Mouse (Mus musculus): ENCODE data around the gene Coro1b.

Gene Coro1b

DNA sequence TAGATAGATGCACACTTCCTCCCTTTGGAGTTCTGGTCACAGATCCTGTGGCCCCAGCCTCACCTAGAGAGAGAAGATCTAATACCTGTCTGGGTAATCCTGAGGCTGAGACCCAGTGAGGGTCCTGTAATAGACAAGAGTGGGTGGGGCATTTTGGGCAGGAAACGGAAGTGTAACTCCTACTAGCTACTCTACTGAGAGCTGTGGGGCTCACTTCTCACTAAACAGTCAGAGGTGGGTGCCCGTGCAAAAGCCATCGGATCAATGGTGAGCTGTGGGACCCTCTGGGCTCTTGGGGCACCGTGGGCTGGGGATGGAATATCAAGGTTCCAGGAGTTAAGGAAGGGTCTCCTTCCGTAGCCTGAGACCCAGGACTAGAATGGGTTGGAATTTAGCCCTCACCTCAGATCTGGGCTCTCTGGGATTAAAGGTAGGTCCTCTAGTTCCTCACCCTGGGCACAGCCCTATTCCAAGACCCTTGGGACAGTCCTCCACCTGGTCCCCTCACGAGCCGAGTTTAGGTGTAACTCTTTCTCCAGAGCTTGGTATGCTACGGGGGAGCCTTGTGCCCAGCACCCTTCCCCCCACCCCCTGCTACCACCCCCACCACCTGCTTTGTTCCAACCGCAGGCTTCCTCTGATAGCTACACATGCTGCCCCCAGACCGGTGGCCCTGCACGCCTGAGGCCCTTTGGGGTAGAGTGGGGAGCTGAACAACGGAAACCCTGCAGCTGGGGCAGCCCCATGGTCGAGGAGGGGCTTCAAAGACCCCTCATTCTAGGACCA is 6.2 kb downstream of the Coro1b start:
- ChIA-PET POLR2A (interaction anchor here (0.6 to 4.1 kb wide), 25 partner anchors 8 to 208 kb away, joined by 3 to 20 read pairs (median 5); partner anchors contain the start of genes Rps6kb2 (in 3 of the 4), Aip (in 1 of the 4), Cdk2ap2 (in 1 of the 4) and Gpr152 (in 1 of the 4)), CTCF (interaction anchor here (0.5 to 1.5 kb wide), 8 partner anchors 15 to 181 kb away, joined by 3 to 11 read pairs (median 4); partner anchors contain the start of gene Ppp1ca (in 1 of the 4))

DNA sequence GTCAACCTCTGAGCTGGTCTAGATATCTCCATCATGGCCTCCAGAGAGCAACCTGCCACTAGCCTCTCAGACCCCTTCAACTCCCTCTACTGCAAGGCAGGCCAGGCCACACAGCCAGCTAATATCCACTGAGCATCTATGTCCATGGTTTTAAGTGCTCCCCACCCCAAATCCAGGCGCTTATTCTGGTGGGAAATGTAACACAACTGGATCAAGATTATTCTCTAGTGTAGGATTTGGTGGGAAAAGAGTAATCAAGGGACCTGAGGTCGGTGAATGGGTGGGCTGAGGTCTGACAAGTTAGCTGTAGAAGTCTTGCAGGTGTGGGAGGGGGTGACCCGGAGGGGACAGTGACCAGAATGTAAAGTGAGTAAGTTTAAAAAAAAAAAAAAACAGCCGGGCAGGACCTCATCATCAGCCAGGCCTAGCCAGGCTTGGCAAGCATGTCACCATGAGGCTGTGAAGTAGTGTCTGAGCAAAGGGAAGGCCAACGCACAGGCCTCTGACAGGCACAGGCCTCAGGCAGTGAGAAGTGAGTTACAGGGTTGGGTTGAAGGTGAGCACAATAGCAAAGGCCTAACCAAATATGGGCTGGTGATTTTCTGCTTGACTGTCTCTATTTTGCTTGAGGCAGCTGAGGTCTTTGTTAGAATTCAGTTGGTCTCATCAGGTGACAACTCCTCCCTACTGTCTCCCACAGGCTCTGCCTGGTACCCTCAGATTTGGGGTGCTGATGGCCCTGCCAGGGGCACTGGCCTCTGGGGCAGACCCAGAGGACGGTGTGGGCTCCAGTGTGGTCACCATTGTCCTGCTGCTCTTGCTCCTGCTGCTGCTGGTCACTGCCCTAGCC is 7.0 kb downstream of the Coro1b start:
- ChIA-PET POLR2A (interaction anchor here (0.6 to 4.1 kb wide), 26 partner anchors 8 to 209 kb away, joined by 3 to 20 read pairs (median 4); partner anchors contain the start of genes Cdk2ap2 (in 2 of the 4), Rps6kb2 (in 2 of the 4), Aip (in 1 of the 4) and Gpr152 (in 1 of the 4)), CTCF (interaction anchor here in 3 of 4 experiments (0.5 to 1.5 kb wide), 6 partner anchors 14 to 182 kb away, joined by 3 to 6 read pairs (median 4); partner anchors contain the start of gene Ppp1ca (in 1 of the 3))

DNA sequence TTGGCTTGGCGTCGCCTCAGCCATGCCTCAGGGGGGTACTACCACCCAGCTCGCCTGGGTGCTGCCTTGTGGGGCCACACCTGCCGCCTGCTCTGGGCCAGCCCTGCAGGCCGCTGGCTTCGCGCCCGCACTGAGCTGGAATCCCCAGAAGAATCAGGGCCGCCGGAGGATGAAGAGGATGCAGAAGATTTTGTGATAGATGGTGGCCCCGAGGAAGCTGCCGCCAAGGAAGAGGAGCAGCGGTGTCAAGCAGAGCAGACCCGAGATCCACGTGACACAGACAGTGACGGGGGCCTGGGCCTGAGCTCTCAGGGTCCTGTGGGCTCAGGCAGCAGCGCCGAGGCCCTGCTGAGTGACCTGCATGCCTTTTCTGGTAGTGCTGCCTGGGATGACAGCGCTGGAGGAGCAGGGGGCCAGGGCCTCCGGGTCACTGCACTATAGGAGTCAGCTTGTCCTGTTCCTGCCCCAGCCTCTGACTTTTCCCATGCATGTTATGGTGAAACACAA is 7.7 kb downstream of the Coro1b start:
- POLR2A ChIA-PET, result interaction anchor here in 3 of 4 experiments (0.6 to 4.1 kb wide), 16 partner anchors 7 to 59 kb away, joined by 3 to 17 read pairs (median 6); partner anchors contain the start of genes Rad9a (in 2 of the 3), Aip (in 1 of the 3), Cdk2ap2 (in 1 of the 3) and Ppp1ca (in 1 of the 3)

DNA sequence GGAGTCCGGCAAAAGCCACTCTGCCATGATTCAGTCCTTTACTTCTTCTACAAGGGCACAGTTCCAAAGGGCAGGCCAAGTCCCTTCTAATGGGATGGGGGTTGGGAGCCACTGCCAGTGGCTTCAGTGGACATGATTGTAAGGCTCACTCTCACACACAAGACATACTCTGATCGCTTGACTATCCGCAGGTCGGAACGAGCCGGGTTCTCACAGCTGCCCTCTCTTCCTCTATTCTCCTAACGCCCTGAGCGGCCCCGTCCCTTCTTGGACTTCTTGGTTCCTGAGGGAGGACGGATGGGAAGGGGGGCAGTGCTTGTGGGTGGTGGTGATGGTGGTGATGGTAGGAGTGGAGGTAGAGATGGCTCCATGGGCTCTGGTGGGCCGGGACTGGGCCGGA is 8.4 kb downstream of the Coro1b start:
- ChIA-PET CTCF (interaction anchor here in 2 of 4 experiments (1.1 to 1.2 kb wide), 2 partner anchors 13 kb away, joined by 3 read pairs; no protein-coding TSS in a partner anchor), POLR2A (interaction anchor here in 3 of 4 experiments (0.5 to 4.1 kb wide), 16 partner anchors 6 to 60 kb away, joined by 3 to 17 read pairs (median 6); partner anchors contain the start of genes Ppp1ca (in 2 of the 3), Rad9a (in 2 of the 3), Aip (in 1 of the 3) and Cdk2ap2 (in 1 of the 3))

More for the DNA sequence above, 7.7 kb downstream of the Coro1b start:
- CTCF ChIA-PET, result interaction anchor here in 2 of 4 experiments (1.1 to 1.2 kb wide), 3 partner anchors 13 to 14 kb away, joined by 3 to 4 read pairs (median 3); no protein-coding TSS in a partner anchor

DNA sequence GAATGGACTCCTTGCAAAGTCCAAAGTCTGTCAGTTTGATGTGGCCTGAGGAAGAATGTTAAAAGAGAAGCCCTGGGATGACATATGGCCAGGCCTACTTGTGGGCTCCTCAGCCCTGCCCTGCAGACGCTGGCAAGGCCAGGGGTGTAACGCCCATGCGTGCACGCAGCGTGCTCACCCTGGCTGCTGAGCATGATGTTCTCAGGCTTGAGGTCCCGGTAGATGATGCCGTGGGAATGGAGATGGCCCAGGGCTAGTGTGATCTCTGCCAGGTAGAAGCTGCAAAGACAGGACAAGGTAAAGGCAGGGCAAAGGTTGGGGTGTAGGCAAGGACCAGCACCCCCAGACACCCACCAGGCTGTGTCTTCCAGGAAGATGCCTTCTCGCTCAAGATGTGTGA is 10.6 kb downstream of the Coro1b start:
- POLR2A ChIA-PET, result interaction anchor here (0.5 to 1.6 kb wide), 7 partner anchors 8 to 104 kb away, joined by 3 to 4 read pairs (median 4); partner anchors contain the start of gene Rad9a (in 1 of the 4)

DNA sequence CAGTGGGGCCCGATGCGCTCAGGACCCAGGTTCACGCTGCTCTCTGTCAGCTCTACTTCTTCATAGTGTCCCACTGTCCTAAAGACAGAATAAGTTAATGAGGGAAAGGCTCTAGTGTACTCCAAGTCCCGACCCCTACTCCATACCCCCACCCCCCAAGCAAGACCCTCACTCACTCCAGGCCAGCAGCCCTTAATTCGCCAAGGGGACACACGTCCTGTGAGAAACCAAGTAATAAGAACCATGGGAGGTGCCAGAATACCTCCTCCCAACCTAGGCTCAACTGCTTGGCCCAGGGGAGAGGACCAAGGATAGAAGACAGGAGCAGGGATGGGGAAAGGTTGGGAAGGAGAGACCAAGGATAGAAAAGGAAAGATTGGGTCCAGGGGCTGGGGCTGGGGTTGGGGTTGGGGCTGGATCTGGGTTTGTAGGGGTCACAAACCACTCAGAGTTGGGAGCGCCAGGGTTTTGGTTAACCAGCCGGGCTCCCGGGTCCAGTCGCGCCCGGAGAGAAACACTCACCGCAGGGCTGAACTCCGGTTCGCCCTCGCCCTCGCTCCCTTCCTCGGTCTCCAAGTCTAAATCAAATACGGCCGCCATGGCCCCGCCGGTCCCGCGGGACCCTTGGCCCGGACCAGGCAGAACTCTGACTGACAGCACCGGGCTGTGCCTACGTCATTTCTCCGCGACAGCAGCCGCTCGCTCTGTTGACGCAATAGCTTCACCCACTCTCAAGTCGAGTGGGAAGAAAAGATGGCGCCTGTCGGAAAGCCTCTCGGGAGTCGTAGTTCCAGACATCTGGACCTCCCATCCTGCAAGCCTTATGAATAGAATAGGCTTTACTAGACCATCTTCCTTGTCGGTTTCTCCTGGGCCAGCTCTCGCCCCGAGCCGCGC is 14.5 kb downstream of the Coro1b start, which contains the start of gene Rps6kb2:
Gene Rps6kb2 (minus strand): TSS at position 709 of the 897 bp plus-strand sequence.
- POLR2A ChIA-PET, result interaction anchor here in 3 of 4 experiments (0.5 to 4.8 kb wide), 61 partner anchors 8 to 455 kb away, joined by 3 to 27 read pairs (median 4); partner anchors contain the start of genes Cdk2ap2 (in 3 of the 3), Ppp1ca (in 3 of the 3), Ptprcap (in 3 of the 3) and Aip (in 2 of the 3)
- CTCF ChIA-PET, result interaction anchor here in 2 of 4 experiments (0.6 to 1.9 kb wide), 8 partner anchors 8 to 200 kb away, joined by 3 to 7 read pairs (median 4); partner anchors contain the start of genes Ppp1ca (in 2 of the 2) and Ndufv1 (in 1 of the 2)

More for the DNA sequence above, 10.6 kb downstream of the Coro1b start:
- CTCF ChIA-PET, result interaction anchor here in 1 of 4 experiments (1.1 to 1.2 kb wide), 2 partner anchors 11 to 34 kb away, joined by 3 to 4 read pairs; partner anchors contain the start of gene Aip

DNA sequence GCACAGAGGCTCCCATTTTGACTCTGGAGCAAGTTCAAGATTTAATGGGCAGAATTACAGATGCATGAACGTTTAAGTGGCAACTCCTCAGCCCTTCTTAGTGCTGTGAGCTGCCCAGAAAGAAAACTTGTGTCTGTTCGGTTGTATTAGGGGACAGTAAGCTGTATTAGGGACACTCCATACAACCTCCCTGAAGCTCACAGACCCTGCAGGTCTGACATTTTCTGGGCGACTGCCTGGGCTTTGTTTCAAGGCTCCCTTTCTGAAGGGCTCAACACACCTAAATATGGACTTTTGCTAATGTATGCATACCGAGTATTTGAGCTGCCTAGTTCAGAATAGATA is 15.1 kb downstream of the Coro1b start:
- CTCF ChIA-PET, result interaction anchor here in 3 of 4 experiments (0.6 to 1.9 kb wide), 9 partner anchors 8 to 201 kb away, joined by 3 to 7 read pairs (median 4); partner anchors contain the start of genes Ppp1ca (in 2 of the 3) and Ndufv1 (in 1 of the 3)
- POLR2A ChIA-PET, result interaction anchor here in 3 of 4 experiments (0.5 to 4.8 kb wide), 56 partner anchors 9 to 456 kb away, joined by 3 to 27 read pairs (median 5); partner anchors contain the start of genes Ptprcap (in 3 of the 3), Aip (in 2 of the 3), Carns1 (in 2 of the 3) and Cdk2ap2 (in 2 of the 3)

DNA sequence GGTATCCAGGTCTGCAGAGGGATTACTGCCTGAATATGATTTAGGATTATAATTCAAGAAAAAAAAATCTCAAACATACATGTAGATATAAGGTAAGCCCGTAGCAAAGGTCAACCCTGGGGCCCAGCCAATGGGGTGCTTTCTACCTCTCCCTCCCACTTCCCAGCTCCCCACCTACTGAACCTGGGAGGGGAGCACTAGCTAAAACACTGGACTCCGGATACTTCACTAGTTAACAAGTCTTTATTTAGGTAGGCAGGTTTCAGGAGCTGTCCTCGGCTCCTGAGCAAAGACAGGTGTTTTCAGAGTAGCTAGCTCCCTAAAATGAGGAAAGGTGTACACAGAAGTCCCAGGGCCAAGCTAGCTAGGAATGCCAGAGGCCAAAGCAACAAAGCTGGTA is 15.7 kb downstream of the Coro1b start:
- POLR2A ChIA-PET, result interaction anchor here in 3 of 4 experiments (0.5 to 4.8 kb wide), 50 partner anchors 8 to 456 kb away, joined by 3 to 27 read pairs (median 6); partner anchors contain the start of genes Ptprcap (in 3 of the 3), Aip (in 2 of the 3), Carns1 (in 2 of the 3) and Cdk2ap2 (in 2 of the 3)
- CTCF ChIA-PET, result interaction anchor here in 3 of 4 experiments (0.7 to 1.9 kb wide), 4 partner anchors 28 to 151 kb away, joined by 3 to 7 read pairs (median 4); partner anchors contain the start of genes Ppp1ca (in 2 of the 3) and Ndufv1 (in 1 of the 3)

DNA sequence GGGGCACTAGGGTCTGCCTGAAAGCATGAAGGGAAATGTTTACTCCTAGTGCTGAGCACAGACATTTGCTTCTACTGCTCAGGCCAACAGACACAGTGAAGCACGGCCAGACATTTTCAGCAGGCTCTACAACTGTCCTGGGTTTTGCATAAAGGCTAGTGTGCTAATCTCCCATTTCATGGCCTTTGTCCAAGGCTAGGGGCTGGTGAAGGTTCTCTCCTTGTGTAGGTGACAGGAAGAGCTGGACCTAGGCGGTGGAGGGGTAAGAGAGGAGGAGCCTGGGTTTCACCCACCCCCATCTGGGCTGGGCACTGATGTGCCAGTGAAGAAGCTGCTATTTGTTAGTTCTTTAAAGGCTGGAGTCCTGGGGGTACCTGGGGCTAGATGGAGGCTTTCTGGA is 16.3 kb downstream of the Coro1b start:
- POLR2A ChIA-PET, result interaction anchor here in 3 of 4 experiments (0.6 to 4.8 kb wide), 25 partner anchors 8 to 397 kb away, joined by 3 to 27 read pairs (median 8); partner anchors contain the start of genes Ptprcap (in 3 of the 3), Ppp1ca (in 2 of the 3), Rad9a (in 2 of the 3) and AC109138.7 (in 1 of the 3)
- CTCF ChIA-PET, result interaction anchor here in 2 of 4 experiments (1.5 to 1.9 kb wide), 2 partner anchors 27 kb away, joined by 3 to 7 read pairs; partner anchors contain the start of gene Ppp1ca (in 2 of the 2)

DNA sequence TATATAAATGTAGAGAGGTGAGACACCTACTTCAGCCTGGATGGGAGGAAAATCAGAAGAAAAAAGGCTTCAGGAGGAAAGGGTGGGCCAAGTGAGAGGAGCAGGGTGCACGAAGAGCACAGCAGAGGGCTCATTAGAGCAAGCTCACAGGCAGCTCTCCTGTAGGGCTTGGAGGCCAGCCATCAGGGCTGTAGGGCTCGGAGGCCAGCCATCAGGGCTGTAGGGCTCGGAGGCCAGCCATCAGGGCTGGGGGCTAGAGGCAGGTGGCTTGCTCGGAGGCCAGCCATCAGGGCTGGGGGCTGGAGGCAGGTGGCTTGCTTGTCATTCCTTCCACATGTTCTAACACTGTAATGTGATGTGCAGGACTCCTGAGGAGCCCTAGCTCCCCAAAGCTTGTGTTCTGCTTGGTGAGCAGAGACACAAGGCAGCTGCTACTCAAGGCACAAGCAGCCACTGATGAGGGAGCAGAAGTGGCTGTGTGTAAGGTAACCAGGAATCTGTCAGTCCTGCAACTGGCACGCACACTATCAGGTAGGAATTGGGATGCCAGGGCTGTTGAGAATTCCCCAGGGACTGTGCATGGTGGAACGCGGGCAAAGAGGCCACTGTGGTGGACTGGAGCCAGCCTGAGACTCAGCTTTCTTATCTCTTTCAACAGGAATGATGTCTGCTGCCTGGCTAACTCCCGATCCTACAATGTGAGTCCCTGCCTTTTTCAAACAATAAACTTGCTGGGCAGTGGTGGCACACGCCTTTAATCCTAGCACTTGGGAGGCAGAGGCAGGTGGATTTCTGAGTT is 18.5 kb downstream of the Coro1b start:
- POLR2A ChIA-PET, result interaction anchor here in 3 of 4 experiments (0.7 to 2.9 kb wide), 32 partner anchors 8 to 154 kb away, joined by 3 to 16 read pairs (median 4); partner anchors contain the start of genes Carns1 (in 2 of the 3), Ppp1ca (in 2 of the 3), Rad9a (in 2 of the 3) and Cdk2ap2 (in 1 of the 3)
- CTCF ChIA-PET, result interaction anchor here in 3 of 4 experiments (0.6 to 1.7 kb wide), 4 partner anchors 25 to 146 kb away, joined by 3 to 14 read pairs (median 4); partner anchors contain the start of gene Ppp1ca (in 1 of the 3)

DNA sequence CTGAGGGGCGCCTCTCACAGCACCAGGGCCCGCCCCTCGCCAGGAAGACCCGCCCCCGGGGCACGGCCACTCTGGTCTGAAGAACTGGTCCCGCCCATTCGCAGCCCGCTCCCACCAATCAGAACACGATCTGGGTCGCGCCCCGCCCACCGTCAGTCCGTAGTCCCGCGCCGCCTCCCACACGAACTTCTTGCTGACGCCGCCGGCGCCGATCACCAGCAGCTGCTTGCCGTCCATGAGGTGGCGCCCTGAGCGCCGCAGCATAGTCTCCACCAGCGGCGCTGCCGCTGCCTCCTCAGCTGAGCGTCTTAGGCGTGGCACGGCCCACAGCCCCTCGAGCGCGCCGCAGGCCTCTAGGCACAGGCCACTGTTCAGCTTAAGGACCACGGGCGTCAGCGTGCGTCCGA is 21.0 kb downstream of the Coro1b start:
- ChIA-PET CTCF (interaction anchor here (0.5 to 2.2 kb wide), 39 partner anchors 10 to 1253 kb away, joined by 3 to 12 read pairs (median 4); partner anchors contain the start of genes Aip (in 2 of the 4), Ppp1ca (in 2 of the 4), Rad9a (in 2 of the 4) and Ankrd13d (in 1 of the 4)), POLR2A (interaction anchor here (0.6 to 4.9 kb wide), 73 partner anchors 9 to 1126 kb away, joined by 3 to 47 read pairs (median 4); partner anchors contain the start of genes Ppp1ca (in 4 of the 4), Aip (in 3 of the 4), Gm49405 (in 2 of the 4) and Gstp2 (in 2 of the 4))

DNA sequence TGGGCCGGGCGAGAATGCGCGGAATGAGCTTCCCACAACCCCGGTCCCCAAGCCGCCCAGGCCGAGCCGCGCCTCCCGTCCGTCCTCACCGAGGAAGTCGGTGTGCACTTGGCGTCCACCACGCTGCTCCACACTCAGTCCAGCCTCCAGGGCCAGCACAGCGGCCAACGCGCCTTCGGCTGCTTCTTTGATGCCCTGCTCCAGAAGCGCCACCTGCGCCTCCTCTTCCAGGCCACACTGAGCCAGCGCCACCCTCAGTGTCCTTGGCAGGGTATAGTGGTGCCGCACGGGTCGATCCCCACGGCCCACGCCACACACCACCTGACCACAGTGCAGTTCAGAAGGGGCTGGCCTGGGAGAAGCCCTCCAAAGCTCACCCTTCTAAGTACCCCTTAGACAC is 21.4 kb downstream of the Coro1b start:
- CTCF ChIA-PET, result interaction anchor here (0.5 to 2.2 kb wide), 38 partner anchors 9 to 1252 kb away, joined by 3 to 12 read pairs (median 4); partner anchors contain the start of genes Ppp1ca (in 3 of the 4), Aip (in 2 of the 4), Rad9a (in 2 of the 4) and Cdk2ap2 (in 1 of the 4)

DNA sequence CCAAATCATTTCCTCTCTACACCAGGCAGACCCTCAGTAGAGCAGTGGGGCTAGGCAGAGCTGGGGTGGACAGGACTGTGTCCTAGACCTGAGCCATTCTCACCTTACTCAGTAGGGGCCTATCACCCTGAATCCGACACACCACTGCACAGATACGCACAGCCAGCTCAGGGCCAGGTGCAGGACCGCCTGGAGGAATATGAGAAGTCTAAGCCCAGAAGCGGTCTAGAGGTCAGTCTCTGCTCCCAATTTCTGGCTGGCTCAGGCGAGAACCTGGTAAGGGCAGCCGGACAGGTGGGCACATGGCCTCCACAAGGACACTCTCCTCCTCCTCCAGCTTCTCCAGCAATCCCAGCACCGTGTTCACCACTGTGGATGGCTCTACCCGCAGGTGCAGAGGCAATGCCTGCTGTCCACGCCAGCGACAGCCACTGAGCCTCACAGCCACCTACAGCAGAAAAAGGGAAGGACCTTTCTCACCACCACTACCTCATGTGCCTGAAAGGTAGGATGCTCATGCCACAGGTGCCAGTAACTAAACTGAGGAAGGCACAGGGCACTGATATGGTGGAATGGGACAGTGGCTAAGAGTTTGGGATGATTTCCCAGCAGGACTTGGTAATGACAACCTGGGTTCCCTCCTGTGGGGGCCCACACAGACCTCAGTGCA is 22.4 kb downstream of the Coro1b start:
- ChIA-PET CTCF (interaction anchor here in 3 of 4 experiments (0.7 to 2.2 kb wide), 13 partner anchors 8 to 119 kb away, joined by 3 to 12 read pairs (median 5); partner anchors contain the start of genes Ppp1ca (in 3 of the 3), Rad9a (in 1 of the 3), Rps6kb2 (in 1 of the 3) and Tbc1d10c (in 1 of the 3)), POLR2A (interaction anchor here (0.6 to 4.9 kb wide), 38 partner anchors 8 to 217 kb away, joined by 3 to 47 read pairs (median 6); partner anchors contain the start of genes Aip (in 2 of the 4), Cdk2ap2 (in 2 of the 4), Gstp2 (in 2 of the 4) and Ppp1ca (in 2 of the 4))

More for the DNA sequence above, 21.4 kb downstream of the Coro1b start:
- POLR2A ChIA-PET, result interaction anchor here (0.6 to 4.9 kb wide), 79 partner anchors 8 to 1125 kb away, joined by 3 to 47 read pairs (median 4); partner anchors contain the start of genes Ppp1ca (in 4 of the 4), Aip (in 3 of the 4), Rad9a (in 3 of the 4) and Cdk2ap2 (in 2 of the 4)
